Mouse (Mus musculus) G1E (cell line): ENCODE data around the gene Asxl2.

Experiments
- CTCF ChIP-seq: IDR thresholded peaks from 2 replicates; pipeline ENCODE4 v1.5.1; 2012; ENCODE audit warnings: low read depth, low read length, inconsistent platforms, mixed read lengths
- GATA1 ChIP-seq: IDR thresholded peaks from 2 replicates; pipeline ENCODE4 v1.6.1; 2012; ENCODE audit warnings: borderline replicate concordance, low read length, inconsistent platforms, mixed read lengths
- GATA2 ChIP-seq: IDR thresholded peaks from 2 replicates; pipeline ENCODE4 v1.6.1; 2012; ENCODE audit warnings: low read depth, low read length, inconsistent platforms, borderline replicate concordance
- POLR2AphosphoS5 ChIP-seq: IDR thresholded peaks from 2 replicates; pipeline ENCODE4 v1.6.1; 2012; ENCODE audit warnings: low read depth, low read length, inconsistent platforms; ENCODE audit not compliant: insufficient replicate concordance
- TAL1 ChIP-seq: conservative IDR thresholded peaks from 2 replicates; pipeline ENCODE4 v1.6.1; 2012; ENCODE audit warnings: low read depth, low read length, inconsistent platforms, mixed read lengths

DNA sequence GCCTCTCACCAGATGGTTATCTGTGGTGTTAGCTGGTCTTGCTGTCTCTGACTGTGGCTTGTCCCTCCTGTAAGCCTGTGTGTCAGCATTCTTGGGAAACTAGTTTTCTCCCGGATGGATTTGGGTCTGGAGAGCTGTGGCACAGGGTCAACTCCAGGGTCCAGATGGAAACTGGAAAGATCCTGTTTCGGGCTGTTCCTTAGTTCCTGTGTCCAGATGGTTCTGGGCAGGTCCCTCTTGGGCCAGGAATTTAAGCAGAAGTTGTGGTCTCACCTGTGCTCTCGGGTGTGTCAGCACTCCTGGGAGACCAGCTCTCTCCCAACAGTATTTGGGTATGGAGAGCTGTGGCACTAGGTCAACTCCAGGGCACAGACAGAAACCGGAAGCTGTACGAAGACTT lies 9.8 kb downstream of the Asxl2 start:
- no peak for TF ChIP-seq TAL1
- TF ChIP-seq CTCF = no peak
- TF ChIP-seq GATA1 = no peak
- no peak for TF ChIP-seq GATA2
- TF ChIP-seq POLR2AphosphoS5 = no peak
